Mouse (Mus musculus): Measurements from ENCODE around the gene Zfp638. TPM values are rescaled to one million over a fixed set of nuclear protein-coding genes. Genes with fewer than 3 reads are reported as not detected.
"Not testable (repeated sequence)": the region's sequence is repeated elsewhere in the genome, so short reads cannot be mapped to it uniquely, and the experiment has no call there.

Zfp638 gene
- polyA plus RNA-seq, 1 experiment from 2014 or later = 29.7 TPM

DNA sequence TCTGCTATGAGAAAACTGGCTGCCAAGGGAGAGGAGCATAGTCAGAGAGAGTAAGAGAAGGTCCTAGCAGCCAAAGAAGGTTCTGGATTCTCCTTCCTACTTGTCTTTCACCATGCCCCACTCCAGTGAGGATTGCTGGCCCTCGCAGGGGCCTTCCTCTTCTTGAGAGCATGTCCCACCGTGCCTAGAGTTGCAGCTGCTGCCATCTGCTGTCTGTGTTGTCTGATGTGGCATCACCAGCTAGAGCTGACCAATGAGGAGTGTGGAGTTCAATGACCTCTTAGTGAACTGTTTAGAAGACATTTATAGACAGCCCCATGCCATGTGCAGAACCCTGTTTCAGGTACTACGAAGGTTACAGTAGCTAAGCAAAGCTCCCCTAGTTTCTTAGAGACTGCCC is 150.5 kb downstream of the Zfp638 start:
- peaks cover 39% of the 10 kb centered on the region for H3K27me3 ChIP-seq (replicated peaks)
- no peaks in the 10 kb centered on the region for H3K36me3 ChIP-seq
- H3K9ac ChIP-seq = no peak overlapping the region
- H3K4me3 ChIP-seq = no peak overlapping the region
- no peak overlapping the region for H3K4me2 ChIP-seq
- H3K9me3 ChIP-seq (replicated peaks) = no peaks in the 10 kb centered on the region
- no peak for ATAC-seq
- H3K27ac ChIP-seq = no peak overlapping the region
- WGBS (ENCODE audit: insufficient replicate concordance) = 25% methylated on average over 3 of the region's 3 CpGs
- no peaks in the 10 kb centered on the region for H3K4me1 ChIP-seq

DNA sequence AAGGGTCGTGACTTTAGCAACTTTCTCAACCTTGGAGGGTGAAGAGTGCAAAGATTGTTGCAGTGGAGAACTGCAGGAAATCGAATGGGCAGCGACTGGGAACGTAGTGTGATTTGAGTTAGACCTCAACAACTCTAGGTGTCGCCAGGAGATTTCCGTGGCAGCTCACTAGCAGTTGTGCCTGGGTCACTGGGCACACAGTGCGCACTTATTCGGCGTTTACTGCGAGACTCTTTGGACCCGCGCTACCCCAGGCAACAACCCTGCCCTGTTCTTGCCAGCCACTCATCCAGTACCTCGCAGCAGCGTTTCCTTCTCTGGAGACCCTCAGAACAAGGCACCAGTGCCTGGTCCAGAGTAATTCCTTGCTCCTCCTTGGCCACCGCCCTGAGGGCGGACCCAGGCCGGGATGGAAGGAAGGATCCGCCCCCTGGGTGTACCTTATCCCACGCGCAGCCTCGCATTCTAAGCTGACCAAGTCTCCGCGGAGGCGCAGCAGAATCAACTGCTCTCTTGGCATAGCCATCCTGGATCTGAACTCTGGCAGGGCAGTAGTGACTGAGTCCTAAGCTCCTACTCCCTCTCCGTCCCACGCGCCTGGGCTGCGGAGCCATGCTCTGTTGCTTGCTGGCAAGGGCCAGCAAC is 152.1 kb downstream of the Zfp638 start:
- H3K27me3 ChIP-seq (replicated peaks) = peaks cover 39% of the 10 kb centered on the region
- WGBS (ENCODE audit: insufficient replicate concordance) = 4% methylated on average over 28 of the region's 28 CpGs
- H3K9ac ChIP-seq = no peak overlapping the region
- H3K36me3 ChIP-seq = no peaks in the 10 kb centered on the region
- no peaks in the 10 kb centered on the region for H3K9me3 ChIP-seq (replicated peaks)
- no peak overlapping the region for H3K27ac ChIP-seq
- H3K4me3 ChIP-seq = peak overlapping the region; percentile 22
- H3K4me1 ChIP-seq = no peaks in the 10 kb centered on the region
- H3K4me2 ChIP-seq = peak overlapping the region; percentile 55
- ATAC-seq = no peak

DNA sequence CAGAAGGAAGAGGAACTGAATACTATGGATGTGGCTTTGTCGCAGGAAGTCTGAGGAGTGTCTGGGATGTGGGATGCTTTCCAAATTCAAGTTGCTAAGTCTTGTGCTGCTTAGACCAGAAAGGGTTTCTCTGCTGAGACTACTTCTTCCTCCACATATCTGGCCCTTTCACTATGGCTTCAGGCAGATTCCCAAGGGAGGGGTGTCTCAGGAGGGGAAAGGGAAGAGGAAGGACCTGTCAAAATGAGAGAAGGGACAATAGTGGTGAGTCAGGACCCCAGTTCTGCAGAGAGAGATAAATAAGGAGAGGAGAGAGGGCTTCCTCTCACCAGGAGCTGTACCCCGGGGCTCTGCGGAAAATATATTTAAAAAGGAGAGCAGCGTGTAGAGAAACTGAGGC is 153.1 kb downstream of the Zfp638 start:
- H3K27me3 ChIP-seq (replicated peaks) = peaks cover 39% of the 10 kb centered on the region
- H3K27ac ChIP-seq = no peak overlapping the region
- no peak overlapping the region for H3K9ac ChIP-seq
- no peaks in the 10 kb centered on the region for H3K36me3 ChIP-seq
- peak overlapping the region; percentile 22 for H3K4me3 ChIP-seq
- no peak overlapping the region for H3K4me2 ChIP-seq
- H3K9me3 ChIP-seq (replicated peaks) = no peaks in the 10 kb centered on the region
- no peaks in the 10 kb centered on the region for H3K4me1 ChIP-seq
- 10% methylated on average over 4 of the region's 4 CpGs for WGBS (ENCODE audit: insufficient replicate concordance)
- ATAC-seq = no peak

DNA sequence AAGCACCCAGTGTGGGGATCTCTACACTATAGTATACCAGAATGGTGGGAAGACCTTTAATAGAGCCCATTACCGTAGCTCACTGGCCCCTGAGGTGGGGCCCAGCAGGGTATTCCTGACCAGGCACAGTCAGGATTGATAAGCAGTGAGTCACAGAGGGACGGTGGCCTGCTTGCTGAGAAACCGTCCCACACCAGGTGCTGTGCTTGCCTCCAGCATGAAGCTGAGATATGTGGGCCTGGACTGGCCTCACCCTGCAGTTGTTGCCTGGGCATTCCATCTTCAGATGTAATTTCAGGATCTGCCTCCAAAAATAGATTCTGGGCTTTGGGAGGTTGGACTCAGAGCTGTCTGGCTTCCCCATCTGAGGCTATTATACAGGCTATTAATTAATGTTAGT is 155.1 kb downstream of the Zfp638 start:
- H3K27ac ChIP-seq = no peak overlapping the region
- ATAC-seq = no peak
- 53% methylated on average over 3 of the region's 3 CpGs for WGBS (ENCODE audit: insufficient replicate concordance)
- H3K27me3 ChIP-seq (replicated peaks) = peaks cover 39% of the 10 kb centered on the region
- H3K4me2 ChIP-seq = no peak overlapping the region
- no peak overlapping the region for H3K9ac ChIP-seq
- no peak overlapping the region for H3K4me3 ChIP-seq
- no peaks in the 10 kb centered on the region for H3K4me1 ChIP-seq
- no peaks in the 10 kb centered on the region for H3K9me3 ChIP-seq (replicated peaks)
- H3K36me3 ChIP-seq = no peaks in the 10 kb centered on the region

DNA sequence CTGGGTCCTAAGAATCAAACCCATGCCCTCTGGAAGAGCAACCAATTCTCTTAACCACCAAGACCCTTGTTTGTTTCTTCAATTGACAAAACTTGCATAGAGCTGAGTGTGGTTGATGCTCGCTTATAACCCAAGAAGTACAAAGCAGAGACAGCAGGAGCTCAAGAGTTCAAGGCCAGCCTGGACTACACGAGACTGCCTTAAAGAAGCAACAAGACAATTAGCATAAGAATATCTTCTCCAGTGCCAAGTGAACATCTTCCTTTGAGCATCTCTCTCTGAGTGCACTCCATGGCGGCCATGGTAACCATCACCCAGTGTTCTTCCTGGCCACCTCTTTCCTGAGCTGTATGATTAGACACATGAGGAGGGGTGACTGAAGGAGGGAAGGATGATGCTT is 158.7 kb downstream of the Zfp638 start:
- H3K4me3 ChIP-seq = no peak overlapping the region
- H3K4me1 ChIP-seq = no peaks in the 10 kb centered on the region
- 58% methylated on average over 3 of the region's 3 CpGs for WGBS (ENCODE audit: insufficient replicate concordance)
- H3K9me3 ChIP-seq (replicated peaks) = no peaks in the 10 kb centered on the region
- H3K4me2 ChIP-seq = no peak overlapping the region
- H3K36me3 ChIP-seq = no peaks in the 10 kb centered on the region
- ATAC-seq = no peak
- no peak overlapping the region for H3K27ac ChIP-seq
- H3K27me3 ChIP-seq (replicated peaks) = peaks cover 7% of the 10 kb centered on the region
- no peak overlapping the region for H3K9ac ChIP-seq

DNA sequence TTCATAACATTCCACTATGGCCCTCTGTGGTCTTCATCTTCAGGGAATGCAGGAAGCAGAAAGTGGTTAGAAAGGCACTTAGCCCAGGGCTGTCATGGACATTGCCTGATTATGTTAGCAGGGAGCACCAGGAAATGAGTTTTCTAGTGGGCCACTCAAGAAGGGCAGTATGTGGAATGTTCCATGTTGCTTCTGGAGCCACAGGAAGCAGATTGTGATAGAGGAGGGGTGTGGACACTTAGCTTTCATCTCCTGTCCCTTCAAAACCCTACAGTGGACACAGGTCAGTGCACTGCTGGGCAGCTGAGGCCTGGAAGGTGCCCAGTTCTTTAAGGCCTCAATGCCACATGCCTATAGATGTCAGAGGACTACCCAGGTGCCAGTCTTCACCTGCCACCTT is 161.9 kb downstream of the Zfp638 start:
- Histone ChIP-seq H3K9me3 (replicated peaks) (no peaks in the 10 kb centered on the region), H3K9ac (no peak overlapping the region), H3K27me3 (replicated peaks) (no peaks in the 10 kb centered on the region), H3K36me3 (no peaks in the 10 kb centered on the region), H3K4me2 (no peak overlapping the region), H3K4me3 (no peak overlapping the region), H3K4me1 (no peaks in the 10 kb centered on the region), H3K27ac (no peak overlapping the region)
- ATAC-seq = no peak

DNA sequence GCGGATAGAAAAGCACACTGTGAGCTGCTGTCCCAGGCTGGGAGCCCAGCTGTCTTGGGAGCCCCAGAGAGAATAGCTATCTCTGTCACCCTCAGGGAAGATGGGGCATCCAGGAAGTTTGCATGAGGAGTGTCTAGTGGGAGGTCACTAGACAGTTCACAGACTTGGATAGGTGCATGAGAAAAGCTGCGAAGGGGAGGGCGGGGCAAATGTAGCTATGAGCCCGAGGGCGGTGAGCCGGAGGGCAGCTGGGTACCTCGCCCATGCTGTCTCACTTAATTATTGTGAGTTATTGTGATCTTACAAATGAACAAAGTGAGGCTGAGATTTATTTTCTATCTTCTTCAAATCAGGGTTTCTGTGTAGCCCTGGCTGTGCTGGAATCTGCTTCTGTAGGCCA is 162.9 kb downstream of the Zfp638 start:
- no peak overlapping the region for H3K4me3 ChIP-seq
- H3K27ac ChIP-seq = no peak overlapping the region
- no peaks in the 10 kb centered on the region for H3K27me3 ChIP-seq (replicated peaks)
- H3K4me1 ChIP-seq = no peaks in the 10 kb centered on the region
- no peaks in the 10 kb centered on the region for H3K36me3 ChIP-seq
- no peak overlapping the region for H3K4me2 ChIP-seq
- H3K9me3 ChIP-seq (replicated peaks) = no peaks in the 10 kb centered on the region
- no peak for ATAC-seq
- WGBS (ENCODE audit: insufficient replicate concordance) = 84% methylated on average over 7 of the region's 7 CpGs
- H3K9ac ChIP-seq = no peak overlapping the region

DNA sequence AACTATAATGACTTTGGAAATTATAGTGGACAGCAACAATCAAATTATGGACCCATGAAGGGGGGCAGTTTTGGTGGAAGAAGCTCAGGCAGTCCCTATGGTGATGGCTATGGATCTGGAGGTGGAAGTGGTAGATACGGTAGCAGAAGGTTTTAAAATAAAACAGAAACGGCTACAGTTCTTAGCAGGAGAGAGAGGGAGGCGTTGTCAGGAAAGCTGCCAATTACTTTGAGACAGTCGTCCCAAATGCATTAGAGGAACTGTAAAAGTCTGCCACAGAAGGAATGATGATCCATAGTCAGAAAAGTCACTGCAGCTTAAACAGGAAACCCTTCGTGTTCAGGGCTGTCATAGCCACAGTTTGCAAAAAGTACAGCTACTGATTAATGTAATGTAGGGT is 165.6 kb downstream of the Zfp638 start:
- H3K4me2 ChIP-seq; H3K4me1 ChIP-seq; H3K9ac ChIP-seq; H3K9me3 ChIP-seq (replicated peaks); ATAC-seq; H3K36me3 ChIP-seq; H3K27ac ChIP-seq; H3K27me3 ChIP-seq (replicated peaks); H3K4me3 ChIP-seq: not testable (repeated sequence)
- WGBS (ENCODE audit: insufficient replicate concordance) = 45% methylated on average over 5 of the region's 5 CpGs

Other genes with a start within 250 kb of the Zfp638 start
- 2.1 and 2.9 TPM in 2 replicates for gene Clec4f, start 210.9 kb upstream of the Zfp638 start, polyA plus RNA-seq (2016; fragmentation: Nextera tagmentation; extraction: Ambion mirVana)
- 0.11 TPM in 1 of 2 replicates, not detected in the other for gene Cd207, start 189.3 kb upstream of the Zfp638 start, polyA plus RNA-seq (2016; fragmentation: Nextera tagmentation; extraction: Ambion mirVana)
- not detected in 2 replicates for gene Vax2, start 155.8 kb upstream of the Zfp638 start, polyA plus RNA-seq (2016; fragmentation: Nextera tagmentation; extraction: Ambion mirVana)
- not detected in 2 replicates for gene Atp6v1b1, start 124.1 kb upstream of the Zfp638 start, polyA plus RNA-seq (2016; fragmentation: Nextera tagmentation; extraction: Ambion mirVana)
- gene Ankrd53, start 104.5 kb upstream of the Zfp638 start, polyA plus RNA-seq (2016; fragmentation: Nextera tagmentation; extraction: Ambion mirVana) = not detected in 2 replicates
- gene Tex261, start 91.3 kb upstream of the Zfp638 start, polyA plus RNA-seq (2016; fragmentation: Nextera tagmentation; extraction: Ambion mirVana) = 54.6 and 56.1 TPM in 2 replicates
- gene Nagk, start 72.1 kb upstream of the Zfp638 start, polyA plus RNA-seq (2016; fragmentation: Nextera tagmentation; extraction: Ambion mirVana) = 13.5 and 15.8 TPM in 2 replicates
- gene Paip2b, start 35.4 kb upstream of the Zfp638 start, polyA plus RNA-seq (2016; fragmentation: Nextera tagmentation; extraction: Ambion mirVana) = 4.3 and 4.9 TPM in 2 replicates
- gene Dysf, start 141.5 kb downstream of the Zfp638 start, polyA plus RNA-seq (2016; fragmentation: Nextera tagmentation; extraction: Ambion mirVana) = 2.8 and 3.4 TPM in 2 replicates